Mouse (Mus musculus) common myeloid progenitor, adult 5-6 weeks (primary cell): ENCODE measurements at regions not wholly inside any gene's neighbourhood (a gene's known extent, or its start where the extent isn't known, plus 50 kb on each side); places are given as distances from the start of the nearest gene placed in this dataset.
"Not testable (repeated sequence)": the region's sequence is repeated elsewhere in the genome, so short reads cannot be mapped to it uniquely, and the experiment has no call there.

Experiments
- ATAC-seq: replicated peaks from 2 replicates; pipeline ENCODE4 v1.8.0; 2016; ENCODE audit warnings: low read depth, mild to moderate bottlenecking, moderate TSS enrichment, inconsistent platforms; ENCODE audit not compliant: poor library complexity, severe bottlenecking

- ATAC-seq, result not testable (repeated sequence)
These were observed 218.3 kb downstream of the Gm31371 start for GRCm38 (mm10) chr8:20121391-20121909.

GRCm38 (mm10) chr8:20122067-20122925 is 219.1 kb downstream of the Gm31371 start:
- peak; percentile 100 for ATAC-seq

- ATAC-seq, result not testable (repeated sequence)
These were observed 220.4 kb downstream of the Gm31371 start for GRCm38 (mm10) chr8:20123545-20123944.

GRCm38 (mm10) chr8:20135626-20136025 is 227.4 kb downstream of the Gm15319 start:
- ATAC-seq, result 0 out of 2 replicates have a peak, but pooled peaks have one; percentile 54

- ATAC-seq, result not testable (repeated sequence)
These were observed 217.6 kb downstream of the Gm15319 start for GRCm38 (mm10) chr8:20145436-20145835.

GRCm38 (mm10) chr8:20151317-20152047 is 211.5 kb downstream of the Gm15319 start:
- ATAC-seq, result not testable (repeated sequence)

GRCm38 (mm10) chr8:20154091-20154490 is 208.9 kb downstream of the Gm15319 start:
- ATAC-seq, result not testable (repeated sequence)
